Mouse (Mus musculus): Measurements from ENCODE around the gene Dot1l.
A peak's percentile ranks its signal among the peaks of the same experiment; 100 is the strongest.

The Dot1l gene

GRCm38 (mm10) chr10:80793033-80793784, 38.2 kb downstream of the Dot1l start:
- DNase-seq (ENCODE audit: low read depth, low spot score), result no peak

GRCm38 (mm10) chr10:80793803-80794202, 38.8 kb downstream of the Dot1l start:
- no peak for DNase-seq (ENCODE audit: low read depth, low spot score)

- DNase-seq (ENCODE audit: low read depth, low spot score), result no peak
Measured at GRCm38 (mm10) chr10:80794750-80795149, 39.7 kb downstream of the Dot1l start.

GRCm38 (mm10) chr10:80796307-80796848, 41.4 kb downstream of the Dot1l start:
- no peak for DNase-seq (ENCODE audit: low read depth, low spot score)

- DNase-seq (ENCODE audit: low read depth, low spot score), result no peak
Measured at GRCm38 (mm10) chr10:80797186-80798149, 42.5 kb downstream of the Dot1l start.

GRCm38 (mm10) chr10:80798150-80799006, 43.4 kb downstream of the Dot1l start, which contains the start of the genes Sf3a2 and Plekhj1:
Gene Sf3a2 (plus strand): TSS chr10:80798198.
Gene Plekhj1 (minus strand): TSS chr10:80798626.
- DNase-seq (ENCODE audit: low read depth, low spot score), result peak; percentile 97

GRCm38 (mm10) chr10:80799070-80799566, 44.1 kb downstream of the Dot1l start:
- no peak for DNase-seq (ENCODE audit: low read depth, low spot score)

GRCm38 (mm10) chr10:80802204-80802912, 47.4 kb downstream of the Dot1l start:
- DNase-seq (ENCODE audit: low read depth, low spot score), result no peak

GRCm38 (mm10) chr10:80802996-80803395, 48.0 kb downstream of the Dot1l start:
- DNase-seq (ENCODE audit: low read depth, low spot score), result no peak

GRCm38 (mm10) chr10:80804340-80804739, 49.3 kb downstream of the Dot1l start:
- no peak for DNase-seq (ENCODE audit: low read depth, low spot score)

GRCm38 (mm10) chr10:80804916-80805315, 49.9 kb downstream of the Dot1l start, which contains the start of gene Amh:
Gene Amh (plus strand): TSS chr10:80805243.
- DNase-seq (ENCODE audit: low read depth, low spot score), result no peak

- DNase-seq (ENCODE audit: low read depth, low spot score), result no peak
Measured at GRCm38 (mm10) chr10:80805322-80805721, 50.3 kb downstream of the Dot1l start.

GRCm38 (mm10) chr10:80805925-80806324, 50.9 kb downstream of the Dot1l start:
- DNase-seq (ENCODE audit: low read depth, low spot score), result peak; percentile 56

- no peak for DNase-seq (ENCODE audit: low read depth, low spot score)
Measured at GRCm38 (mm10) chr10:80806341-80807056, 51.5 kb downstream of the Dot1l start.

GRCm38 (mm10) chr10:80807057-80807627, 52.1 kb downstream of the Dot1l start:
- DNase-seq (ENCODE audit: low read depth, low spot score), result peak; percentile 65

GRCm38 (mm10) chr10:80808099-80808984, 53.3 kb downstream of the Dot1l start:
- DNase-seq (ENCODE audit: low read depth, low spot score), result no peak

- no peak for DNase-seq (ENCODE audit: low read depth, low spot score)
Measured at GRCm38 (mm10) chr10:80808985-80809632, 54.1 kb downstream of the Dot1l start.

GRCm38 (mm10) chr10:80810084-80810483, 55.1 kb downstream of the Dot1l start:
- no peak for DNase-seq (ENCODE audit: low read depth, low spot score)

Measured in forelimb bud, embryonic 11.5 days (tissue).